20 mouse cellular contexts compared by ENCODE assay signal in genomic region chr13:52524313-52524712, GRCm38 (mm10).
"Had no signal": no experiment of that assay in that cellular context is flagged by ENCODE, and none has a peak within 500 bp of the region (broad histone marks: within the 10 kb centered on the region; RNA-seq: fewer than 3 reads in every experiment).

No protein-coding gene starts in this region.

- DNase-seq: kidney, adult 9 months; kidney, postnatal 25 days; layer of hippocampus, adult 9-11 months; left cerebral cortex, postnatal 4 days; liver, postnatal 0 days; lung, embryonic 14.5 days; lung, postnatal 36 days; thymus, adult 18-20 months; thymus, postnatal 36 days had no signal

- ATAC-seq: liver, postnatal 0 days; lung, postnatal 0 days; midbrain, embryonic 13.5 days had no signal

- H3K36me3 ChIP-seq: limb, embryonic 12.5 days; limb, embryonic 15.5 days; midbrain, embryonic 10.5 days; midbrain, embryonic 13.5 days; neural tube, embryonic 13.5 days had no signal

- H3K4me1 ChIP-seq: limb, embryonic 12.5 days; limb, embryonic 15.5 days; midbrain, embryonic 10.5 days; midbrain, embryonic 13.5 days had no signal

- H3K27ac ChIP-seq: kidney, postnatal 0 days; layer of hippocampus, adult 2 months; limb, embryonic 12.5 days; limb, embryonic 15.5 days; liver, embryonic 14.5 days; midbrain, embryonic 10.5 days; midbrain, embryonic 13.5 days; neural tube, embryonic 13.5 days had no signal

- H3K9me3 ChIP-seq: limb, embryonic 12.5 days; limb, embryonic 15.5 days; megakaryocyte, embryonic 14.5 days; midbrain, embryonic 10.5 days; midbrain, embryonic 13.5 days; neural tube, embryonic 13.5 days had no signal

- H3K4me2 ChIP-seq: limb, embryonic 12.5 days; limb, embryonic 15.5 days; liver, embryonic 11.5 days; lung, embryonic 14.5 days; midbrain, embryonic 13.5 days; neural tube, embryonic 13.5 days had no signal

- H3K9ac ChIP-seq: limb, embryonic 12.5 days; limb, embryonic 15.5 days; liver, embryonic 14.5 days; liver, postnatal 0 days; lung, embryonic 14.5 days; midbrain, embryonic 13.5 days; neural tube, embryonic 13.5 days had no signal

- H3K4me3 ChIP-seq: layer of hippocampus, adult 2 months; limb, embryonic 12.5 days; limb, embryonic 15.5 days; megakaryocyte, embryonic 14.5 days; midbrain, embryonic 10.5 days; midbrain, embryonic 13.5 days; neural tube, embryonic 13.5 days had no signal
